Mouse (Mus musculus) neutrophil, adult 5-6 weeks (primary cell): ENCODE data around the gene Rxylt1. TPM values are rescaled to one million over a fixed set of nuclear protein-coding genes. Genes with fewer than 3 reads are reported as not detected.

Experiments
- ATAC-seq: fragments of 151-379, 151-347 bp; 2 replicates; pipeline ENCODE4 v1.8.0; 2017; ENCODE audit warnings: mild to moderate bottlenecking, moderate TSS enrichment; ENCODE audit not compliant: insufficient number of reproducible peaks, poor library complexity, low FRiP score, severe bottlenecking; ENCODE audit errors: extremely low read depth
- total RNA-seq: library from RNA; stranded (forward); fragments of 200-1000 nt; gene quantifications from 2 replicates; pipeline ENCODE4 v1.2.3, GENCODE M21; 2017

Rxylt1 gene
- total RNA-seq, result 13.6 and 19.8 TPM in 2 replicates

GRCm38 (mm10) chr10:122096980-122097844 lies at the start of gene Rxylt1:
TSS of gene Rxylt1 (minus strand) at chr10:122097371.
- ATAC-seq, result peak; percentile 96

- no peak for ATAC-seq
Observed at GRCm38 (mm10) chr10:122121290-122121970, 24.3 kb upstream of the Rxylt1 start.

GRCm38 (mm10) chr10:122120500-122121289 lies 23.5 kb upstream of the Rxylt1 start:
- no peak for ATAC-seq

GRCm38 (mm10) chr10:122119451-122119850 lies 22.3 kb upstream of the Rxylt1 start:
- no peak for ATAC-seq

GRCm38 (mm10) chr10:122116636-122117035 lies 19.5 kb upstream of the Rxylt1 start:
- peak; percentile 36; the same call in 1 of the 2 replicates for ATAC-seq

- ATAC-seq, result no peak
Observed at GRCm38 (mm10) chr10:122106633-122107028, 9.5 kb upstream of the Rxylt1 start.

- no peak for ATAC-seq
Observed at GRCm38 (mm10) chr10:122105889-122106632, 8.9 kb upstream of the Rxylt1 start.

- peak; percentile 58; the same call in 1 of the 2 replicates for ATAC-seq
Observed at GRCm38 (mm10) chr10:122105407-122105806, 8.2 kb upstream of the Rxylt1 start.

- ATAC-seq, result no peak
Observed at GRCm38 (mm10) chr10:122102675-122103074, 5.5 kb upstream of the Rxylt1 start.

- no peak for ATAC-seq
Observed at GRCm38 (mm10) chr10:122096462-122096979, 650 bp downstream of the Rxylt1 start.

- no peak for ATAC-seq
Observed at GRCm38 (mm10) chr10:122090472-122090871, 6.7 kb downstream of the Rxylt1 start.

- ATAC-seq, result no peak
Observed at GRCm38 (mm10) chr10:122081352-122081751, 15.8 kb downstream of the Rxylt1 start.

- ATAC-seq, result no peak
Observed at GRCm38 (mm10) chr10:122069153-122069552, 28.0 kb downstream of the Rxylt1 start.

GRCm38 (mm10) chr10:122055826-122056225 lies 41.3 kb downstream of the Rxylt1 start:
- ATAC-seq, result no peak

- peak; percentile 73 for ATAC-seq
Observed at GRCm38 (mm10) chr10:122054535-122054934, 42.6 kb downstream of the Rxylt1 start.

- peak; percentile 87 for ATAC-seq
Observed at GRCm38 (mm10) chr10:122051831-122052230, 45.3 kb downstream of the Rxylt1 start.

GRCm38 (mm10) chr10:122047727-122048365 lies 49.3 kb downstream of the Rxylt1 start:
- peak; percentile 39; the same call in 1 of the 2 replicates for ATAC-seq
